Mouse (Mus musculus) splenic B cell, adult 2 months (primary cell): ENCODE results near the gene A930018P22Rik.

Experiments
- DNase-seq: peaks from one replicate; pipeline ENCODE4 v3.0.0-alpha.2; 2011; ENCODE audit warnings: low read depth, low spot score
- H3K27me3 ChIP-seq: 2 replicates; pipeline ENCODE4 v1.6.1; 2012; ENCODE audit warnings: mild to moderate bottlenecking, low read length, moderate library complexity, mixed read lengths; ENCODE audit not compliant: control insufficient read depth, poor library complexity, insufficient read depth, severe bottlenecking
- H3K36me3 ChIP-seq: 2 replicates; pipeline ENCODE4 v1.6.1; 2012; ENCODE audit warnings: mild to moderate bottlenecking, low read length, moderate library complexity, mixed read lengths; ENCODE audit not compliant: control insufficient read depth, poor library complexity, insufficient read depth, severe bottlenecking

Gene A930018P22Rik

GRCm38 (mm10) chr2:104132266-104132859 lies 9.8 kb downstream of the A930018P22Rik start:
- no peaks in the 10 kb centered on the region for H3K27me3 ChIP-seq
- no peaks in the 10 kb centered on the region for H3K36me3 ChIP-seq
- DNase-seq = no peak

DNA sequence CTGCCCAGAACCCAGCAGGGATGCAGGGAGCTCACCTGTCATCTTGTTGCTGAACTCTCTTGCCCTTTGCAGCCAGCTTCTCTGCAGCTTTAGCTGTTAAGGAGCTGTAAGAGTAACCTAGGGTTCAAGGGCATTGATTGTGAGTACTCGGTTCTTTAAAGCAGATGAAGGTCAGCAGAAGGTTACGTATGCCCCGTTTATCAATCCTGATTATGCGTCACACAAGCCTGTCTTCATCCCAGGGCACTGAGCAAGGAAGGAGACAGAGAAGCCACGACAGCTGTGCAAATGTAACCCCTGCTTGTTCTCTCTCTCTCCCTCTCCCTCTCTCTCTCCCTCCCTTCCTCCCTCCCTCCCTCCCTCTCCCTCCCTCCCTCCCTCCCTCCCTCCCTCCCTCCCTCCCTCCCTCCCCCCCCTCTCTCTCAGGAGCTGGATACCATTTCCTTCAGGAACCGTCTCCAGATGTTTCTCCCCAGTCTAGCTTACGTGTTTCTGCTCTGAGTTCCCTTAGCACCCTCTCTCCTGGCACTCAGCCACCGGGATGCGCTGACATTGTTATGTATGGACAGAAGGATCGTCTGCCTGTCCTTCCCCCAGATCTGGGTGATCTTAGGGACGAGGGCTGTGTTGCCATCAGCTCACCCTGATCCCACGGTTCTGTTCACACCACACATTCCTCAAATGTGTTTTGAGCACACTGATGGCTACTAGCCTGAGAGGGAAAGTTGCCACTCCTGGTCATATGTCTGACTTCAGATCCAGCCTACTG lies 10.7 kb downstream of the A930018P22Rik start:
- no peaks in the 10 kb centered on the region for H3K36me3 ChIP-seq
- H3K27me3 ChIP-seq = no peaks in the 10 kb centered on the region
- DNase-seq = no peak

DNA sequence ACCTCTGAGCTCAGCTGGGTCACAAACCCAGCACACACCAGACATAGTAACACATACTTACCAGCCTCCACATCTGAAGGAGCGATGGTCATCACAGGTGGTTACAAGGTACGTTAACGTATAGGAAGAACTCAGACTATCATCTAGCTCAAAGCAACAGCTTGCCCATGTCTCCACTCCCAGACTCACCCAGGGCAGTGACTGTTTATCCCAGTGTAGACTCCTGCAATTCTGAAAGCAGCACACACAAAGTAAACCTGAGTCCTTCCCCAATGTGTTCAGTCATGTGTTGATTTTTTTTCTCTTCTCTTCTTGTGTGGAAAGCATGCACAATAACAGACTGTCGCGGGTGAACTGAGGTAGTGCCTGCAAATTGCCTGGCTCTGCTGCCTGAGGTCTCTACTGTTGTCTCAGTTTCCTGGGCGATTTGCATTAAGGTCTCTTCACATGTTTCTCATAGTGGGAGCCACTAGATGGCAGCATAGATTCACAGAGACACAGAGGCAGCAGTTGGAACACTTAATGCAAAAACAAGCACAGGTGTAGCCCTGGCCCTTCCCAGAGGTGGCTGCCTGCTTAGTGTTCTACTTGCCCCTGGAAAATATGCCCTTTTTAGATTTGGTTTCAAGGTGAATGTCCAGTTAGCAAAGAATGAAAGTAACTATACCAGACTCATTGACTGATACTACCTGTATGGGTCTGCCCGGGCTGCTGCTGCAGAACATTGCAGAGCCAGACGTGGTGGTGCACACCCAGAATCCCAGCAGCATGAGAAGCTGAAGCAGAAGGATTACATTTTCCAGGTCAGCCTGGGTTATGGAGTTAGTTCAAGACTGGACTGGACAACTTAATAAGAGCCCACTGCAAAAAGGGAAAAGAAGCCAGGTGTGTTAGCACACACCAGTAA lies 11.8 kb downstream of the A930018P22Rik start:
- Histone ChIP-seq H3K36me3 (no peaks in the 10 kb centered on the region), H3K27me3 (no peaks in the 10 kb centered on the region)
- peak; percentile 79 for DNase-seq

GRCm38 (mm10) chr2:104135920-104136319 lies 13.4 kb downstream of the A930018P22Rik start:
- no peaks in the 10 kb centered on the region for H3K36me3 ChIP-seq
- H3K27me3 ChIP-seq = no peaks in the 10 kb centered on the region
- no peak for DNase-seq

DNA sequence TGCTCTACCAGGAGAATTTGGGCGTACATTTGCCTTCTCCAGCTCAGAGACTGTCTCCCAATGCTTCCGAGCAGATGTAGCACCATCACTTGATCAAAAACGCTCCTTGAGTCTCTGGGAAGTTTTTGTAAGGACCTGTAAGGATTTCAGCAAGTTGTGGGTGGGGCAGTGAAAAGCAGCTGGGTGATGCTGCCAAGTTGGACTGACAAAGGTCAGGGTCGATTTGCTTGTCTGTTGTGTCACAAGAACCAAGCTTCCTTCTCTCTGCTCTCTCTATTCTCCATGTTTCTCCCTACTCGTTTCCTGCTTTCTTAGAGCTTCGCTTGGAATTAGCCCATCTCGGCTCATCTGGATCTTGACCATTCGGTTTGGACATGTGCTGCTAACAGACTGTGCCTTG lies 19.6 kb downstream of the A930018P22Rik start:
- DNase-seq = no peak
- Histone ChIP-seq H3K27me3 (no peaks in the 10 kb centered on the region), H3K36me3 (no peaks in the 10 kb centered on the region)

GRCm38 (mm10) chr2:104144004-104144403 lies 21.4 kb downstream of the A930018P22Rik start:
- DNase-seq = no peak
- Histone ChIP-seq H3K27me3 (no peaks in the 10 kb centered on the region), H3K36me3 (no peaks in the 10 kb centered on the region)

GRCm38 (mm10) chr2:104145983-104146382 lies 23.4 kb downstream of the A930018P22Rik start:
- Histone ChIP-seq H3K36me3 (no peaks in the 10 kb centered on the region), H3K27me3 (no peaks in the 10 kb centered on the region)
- peak; percentile 3 for DNase-seq

DNA sequence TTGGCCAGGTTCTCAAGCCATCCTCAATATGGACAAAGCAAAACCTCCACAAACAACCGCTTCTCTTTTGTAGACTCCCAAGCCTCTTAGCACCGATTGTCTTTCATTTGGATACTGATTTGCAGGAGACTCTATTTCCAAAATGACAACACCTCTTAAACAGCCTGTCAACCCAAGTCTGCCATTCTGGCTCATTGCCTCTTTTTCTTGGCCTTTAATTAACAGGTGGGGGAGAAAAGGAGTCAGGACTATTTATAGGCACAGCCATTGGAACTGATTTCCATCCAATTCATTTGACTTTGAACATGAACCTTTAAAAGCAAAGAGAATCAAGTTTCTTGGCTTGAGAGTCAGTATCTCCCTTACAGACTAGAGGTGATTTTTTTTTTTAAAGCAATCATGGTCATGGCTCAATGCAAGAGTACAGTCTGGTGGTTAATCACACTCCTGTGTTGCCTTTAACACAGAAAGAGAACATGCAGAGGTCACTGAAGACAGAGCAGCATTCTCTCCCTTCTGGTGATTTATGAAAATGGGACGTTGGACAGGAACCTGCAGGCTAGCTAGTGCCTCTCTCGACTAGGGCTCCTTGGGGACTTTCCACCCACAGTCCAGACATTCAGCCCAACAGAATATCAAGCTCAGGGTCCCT lies 25.5 kb downstream of the A930018P22Rik start:
- no peak for DNase-seq
- H3K27me3 ChIP-seq = no peaks in the 10 kb centered on the region
- H3K36me3 ChIP-seq = no peaks in the 10 kb centered on the region

DNA sequence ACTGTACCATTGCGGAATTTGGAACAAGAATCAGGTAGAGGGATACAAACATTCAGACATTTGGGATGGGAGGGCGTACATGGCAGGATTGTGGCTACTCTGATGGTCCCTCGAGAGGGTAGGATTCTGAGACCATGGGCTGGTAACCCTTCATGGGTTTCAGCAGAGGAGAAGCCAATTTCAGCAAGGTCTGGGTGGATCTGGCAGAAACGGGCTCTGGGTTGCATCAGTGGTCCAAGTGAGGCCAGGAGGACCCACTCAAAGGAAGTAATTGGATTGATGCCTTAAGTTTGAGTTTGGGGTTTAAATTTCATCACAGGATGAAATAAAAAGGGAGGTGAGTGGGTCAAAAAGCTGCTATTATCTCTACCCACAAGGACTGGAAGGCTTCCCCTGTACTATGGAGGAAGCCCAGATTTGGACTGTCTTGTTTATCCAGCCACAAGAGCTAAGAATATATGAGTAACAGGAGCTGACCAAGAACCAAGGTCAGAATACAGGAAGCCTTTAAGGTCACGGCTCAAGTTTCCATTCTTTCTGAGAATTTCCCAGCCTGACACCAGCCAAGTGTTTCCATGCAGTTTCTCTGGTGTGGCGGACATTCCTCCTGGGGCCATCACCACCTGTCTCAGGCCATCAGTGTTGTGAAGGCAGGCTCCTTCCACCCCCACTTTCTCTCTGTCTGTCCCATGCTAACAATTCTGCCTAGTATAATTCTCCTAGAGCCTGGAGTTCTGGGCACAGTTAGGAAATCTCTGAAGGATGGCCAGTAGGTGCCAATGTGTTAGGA lies 28.2 kb downstream of the A930018P22Rik start:
- no peak for DNase-seq
- no peaks in the 10 kb centered on the region for H3K27me3 ChIP-seq
- no peaks in the 10 kb centered on the region for H3K36me3 ChIP-seq

GRCm38 (mm10) chr2:104153345-104153744 lies 30.8 kb downstream of the A930018P22Rik start:
- no peak for DNase-seq
- H3K36me3 ChIP-seq = no peaks in the 10 kb centered on the region
- H3K27me3 ChIP-seq = no peaks in the 10 kb centered on the region

DNA sequence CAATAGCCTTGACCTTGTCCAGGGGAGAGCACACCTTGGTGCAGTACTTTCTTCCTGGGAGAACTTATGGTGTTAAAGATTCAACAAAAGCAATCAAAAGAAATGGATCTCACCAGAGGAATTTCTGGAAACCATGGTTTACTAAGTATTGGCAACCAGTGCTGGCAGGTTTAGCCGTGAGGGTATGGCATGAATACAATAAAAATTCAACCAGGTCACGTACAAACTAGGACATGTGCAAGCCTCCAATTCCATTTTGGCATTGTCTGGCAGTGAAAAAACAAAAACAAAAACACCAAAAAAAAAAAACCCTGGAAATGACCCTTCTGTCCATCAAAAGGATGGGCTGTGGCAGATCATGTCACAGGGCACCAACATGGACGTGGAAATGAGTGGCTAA lies 31.3 kb downstream of the A930018P22Rik start:
- no peaks in the 10 kb centered on the region for H3K36me3 ChIP-seq
- DNase-seq = no peak
- H3K27me3 ChIP-seq = no peaks in the 10 kb centered on the region

- H3K27me3 ChIP-seq = no peaks in the 10 kb centered on the region
- no peaks in the 10 kb centered on the region for H3K36me3 ChIP-seq
- DNase-seq = no peak
Measured at GRCm38 (mm10) chr2:104157831-104158230, 35.3 kb downstream of the A930018P22Rik start.

GRCm38 (mm10) chr2:104163418-104163817 lies 40.8 kb downstream of the A930018P22Rik start:
- no peaks in the 10 kb centered on the region; the same call in 1 of the 2 replicates for H3K27me3 ChIP-seq
- DNase-seq = no peak

GRCm38 (mm10) chr2:104163978-104164487 lies 41.5 kb downstream of the A930018P22Rik start:
- no peak for DNase-seq
- H3K27me3 ChIP-seq = no peaks in the 10 kb centered on the region; the same call in 1 of the 2 replicates

More at GRCm38 (mm10) chr2:104163418-104163817, 40.8 kb downstream of the A930018P22Rik start:
- no peaks in the 10 kb centered on the region for H3K36me3 ChIP-seq

More at GRCm38 (mm10) chr2:104163978-104164487, 41.5 kb downstream of the A930018P22Rik start:
- no peaks in the 10 kb centered on the region for H3K36me3 ChIP-seq
